Mouse (Mus musculus): ENCODE data around the gene Trim25.
A peak's percentile ranks its signal among the peaks of the same experiment; 100 is the strongest.
"Not testable (repeated sequence)": the region's sequence is repeated elsewhere in the genome, so short reads cannot be mapped to it uniquely, and the experiment has no call there.

Trim25 gene

DNA sequence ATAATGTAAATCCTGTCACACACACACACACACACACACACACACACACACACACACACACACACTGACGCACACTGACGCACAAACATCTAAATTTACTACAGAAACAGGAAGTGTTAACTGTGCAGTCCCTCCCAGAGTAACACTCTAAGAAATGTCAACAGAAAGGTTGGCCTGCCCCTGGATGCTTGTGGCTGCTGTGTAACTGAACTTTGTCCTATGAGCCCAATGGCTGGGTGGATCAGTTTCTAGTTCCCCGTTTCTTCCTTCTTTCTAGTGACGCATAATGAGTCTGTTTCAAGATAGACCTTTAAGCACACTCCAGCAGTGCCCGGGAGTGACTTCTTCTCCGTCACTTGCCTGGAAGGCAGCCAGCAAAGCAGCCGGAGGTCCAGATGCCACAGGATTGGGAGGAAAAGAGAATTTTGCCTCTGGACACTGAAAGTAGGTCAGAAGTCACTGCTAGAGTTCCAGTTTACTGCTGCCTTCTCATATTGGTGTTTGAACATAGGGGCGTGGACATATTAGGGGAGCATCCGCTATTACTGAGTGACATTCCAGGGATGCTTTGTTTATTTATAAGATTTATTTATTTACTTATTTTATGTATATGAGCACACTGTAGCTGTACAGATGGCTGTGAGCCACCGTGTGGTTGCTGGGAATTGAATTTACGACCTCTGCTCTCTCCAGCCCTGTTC lies 25.2 kb downstream of the Trim25 start:
- peak; percentile 80 for DNase-seq (ENCODE audit: low read depth)

DNA sequence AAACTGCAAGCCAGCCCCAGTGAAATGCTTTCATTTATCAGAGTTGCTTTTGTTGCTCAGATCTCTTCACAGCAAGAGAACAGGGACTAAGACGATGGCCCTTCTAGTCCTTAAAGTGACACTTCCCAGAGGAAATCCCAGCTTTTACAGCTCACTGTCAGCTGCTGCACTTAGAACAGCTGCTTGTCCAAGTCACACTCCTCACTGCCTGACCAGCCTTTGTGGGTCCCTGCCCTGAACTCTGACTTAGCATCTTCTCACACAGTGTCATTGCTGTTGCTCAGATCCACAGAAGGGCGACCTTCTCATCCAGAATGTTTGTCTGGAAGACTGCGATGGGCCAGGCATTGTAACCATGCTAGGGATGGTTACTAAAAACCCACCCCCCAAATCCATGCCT lies 26.4 kb downstream of the Trim25 start:
- DNase-seq (ENCODE audit: low read depth) = no peak

DNA sequence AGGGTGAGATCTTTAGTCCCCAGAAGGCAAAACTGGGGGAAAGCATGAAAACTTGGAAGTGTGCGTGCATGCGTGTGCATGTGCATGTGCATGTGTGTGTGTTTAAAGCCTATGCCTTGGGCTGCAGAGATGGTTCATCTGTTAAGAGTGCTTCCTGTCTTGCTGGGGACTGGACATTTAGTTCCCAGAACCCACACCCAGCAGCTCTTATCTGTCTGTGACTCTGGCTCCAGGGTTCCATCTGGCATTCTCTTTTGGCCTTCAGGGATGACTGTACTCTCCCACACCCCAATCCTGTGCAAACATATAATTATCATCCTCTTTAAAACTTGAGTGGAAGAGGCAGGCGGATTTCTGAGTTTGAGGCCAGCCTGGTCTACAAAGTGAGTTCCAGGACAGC lies 26.9 kb downstream of the Trim25 start:
- DNase-seq (ENCODE audit: low read depth) = no peak

DNA sequence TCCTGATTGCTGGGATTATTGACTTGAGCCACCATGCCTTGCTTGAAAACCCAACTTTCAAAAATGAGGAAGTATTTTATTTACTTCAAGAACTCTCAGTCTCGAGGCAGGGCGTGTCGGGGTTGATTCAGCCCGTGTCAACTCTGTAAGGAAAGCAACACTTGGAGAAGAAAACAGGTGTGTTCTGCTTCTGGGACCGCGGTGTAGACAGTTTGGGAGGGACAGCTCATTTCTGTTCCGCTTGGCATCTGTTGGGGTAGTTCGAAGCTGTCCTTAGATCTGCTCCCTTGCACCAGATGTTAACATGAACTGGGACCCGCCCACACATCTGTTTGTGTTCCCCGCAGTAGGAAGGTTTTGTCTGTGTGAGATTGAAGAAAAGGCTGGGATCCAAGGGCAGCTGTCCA lies 28.8 kb downstream of the Trim25 start:
- no peak for DNase-seq (ENCODE audit: low read depth)

DNA sequence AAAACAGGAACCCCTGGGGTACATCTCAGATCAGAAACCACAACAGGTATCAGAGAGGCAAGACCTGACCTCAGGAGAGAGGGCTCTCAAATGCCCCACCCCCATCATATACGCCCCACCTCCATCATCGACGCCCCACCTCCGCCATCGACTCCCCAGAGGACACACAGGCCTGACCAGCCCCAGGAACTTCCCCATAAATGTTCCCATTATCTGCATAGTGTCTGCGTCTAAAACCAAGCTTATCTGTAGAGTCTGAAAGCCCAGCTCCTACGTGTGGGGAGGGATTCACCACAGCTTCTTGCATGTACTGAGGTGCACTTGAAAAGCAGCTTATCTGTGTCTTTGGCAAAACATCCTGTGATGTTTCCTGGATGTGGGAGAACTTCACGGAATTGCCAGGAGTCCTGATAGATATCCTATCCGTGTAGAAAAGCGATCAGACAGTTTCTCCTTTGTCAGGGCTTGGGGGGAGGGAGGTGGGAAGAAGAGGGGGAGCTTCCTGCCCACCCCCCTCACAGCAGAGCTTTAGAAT lies 29.8 kb downstream of the Trim25 start:
- no peak for DNase-seq (ENCODE audit: low read depth)

DNA sequence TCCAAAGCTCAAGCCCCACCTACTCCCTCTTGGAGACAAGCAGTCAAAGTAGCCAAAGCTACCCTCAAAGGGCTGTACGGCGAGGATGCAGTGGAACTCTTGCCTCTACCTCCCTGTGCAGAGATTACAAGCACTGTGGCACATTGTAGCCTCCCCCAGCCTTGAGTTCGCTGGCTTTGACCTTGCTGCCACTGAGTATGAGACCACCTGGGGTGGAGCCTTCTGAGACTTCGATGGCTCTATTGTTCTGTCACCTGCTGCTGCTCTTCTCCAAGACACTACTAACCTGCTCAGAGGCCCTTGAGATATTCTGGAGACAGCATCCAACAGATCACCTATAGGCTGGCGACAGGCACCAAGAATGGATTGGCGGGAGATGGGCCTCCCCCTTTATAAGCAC lies 31.4 kb downstream of the Trim25 start:
- DNase-seq (ENCODE audit: low read depth) = no peak

DNA sequence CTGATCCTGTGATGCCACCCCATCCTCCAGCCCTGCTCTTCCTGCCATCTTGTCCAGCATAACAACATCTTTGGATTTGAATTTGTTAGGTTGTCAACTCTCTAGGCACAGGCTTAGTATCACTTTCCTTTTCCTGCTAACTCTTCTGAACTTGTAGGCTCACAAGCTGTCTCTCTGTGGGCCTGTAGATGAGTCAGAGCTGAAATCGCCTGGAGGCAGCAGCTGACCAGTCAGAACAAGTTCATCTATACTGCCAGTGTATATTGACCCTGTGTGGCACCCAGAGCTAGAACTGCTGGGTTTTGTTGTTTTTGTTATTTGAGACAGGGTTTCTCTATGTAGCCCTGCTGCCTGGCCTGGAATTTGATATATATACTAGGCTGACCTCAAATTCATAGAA lies 32.0 kb downstream of the Trim25 start:
- DNase-seq (ENCODE audit: low read depth) = peak; percentile 87

DNA sequence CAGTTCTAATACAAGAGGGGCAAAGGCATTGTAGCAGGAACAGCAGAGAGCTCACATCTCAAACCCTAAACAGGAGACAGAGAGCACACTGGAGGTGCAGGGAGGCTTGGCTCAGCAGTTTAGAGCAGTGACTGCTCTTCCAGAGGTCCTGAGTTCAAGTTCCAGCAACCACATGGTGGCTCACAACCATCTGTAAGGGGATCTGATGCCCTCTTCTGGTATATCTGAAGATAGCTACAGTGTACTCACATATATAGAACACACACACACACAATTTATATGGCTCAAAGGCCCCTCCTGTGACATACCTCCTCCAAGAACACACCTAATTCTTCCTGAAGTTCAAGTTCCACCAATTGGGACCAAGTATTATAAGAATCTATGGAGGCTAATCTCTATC lies 35.4 kb downstream of the Trim25 start:
- no peak for DNase-seq (ENCODE audit: low read depth)

DNA sequence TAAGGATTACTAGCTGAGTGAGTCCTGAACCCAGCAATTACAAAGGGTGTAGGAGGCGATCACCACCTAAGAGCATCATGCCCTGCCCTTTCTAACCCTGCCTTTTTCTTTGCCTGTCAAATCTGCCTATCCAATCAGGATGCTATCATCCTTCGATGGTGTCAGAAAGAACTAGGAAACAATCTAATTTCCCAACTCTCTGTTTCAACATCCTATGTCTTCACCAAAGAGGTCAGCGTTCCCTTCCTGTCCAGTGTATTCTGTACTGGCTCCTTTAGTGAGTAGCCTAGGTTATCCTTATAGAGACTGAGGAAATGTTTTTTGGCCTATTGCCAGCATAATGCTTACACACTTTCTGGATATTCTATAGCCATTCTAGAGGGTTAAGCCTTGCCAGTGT lies 36.4 kb downstream of the Trim25 start:
- no peak for DNase-seq (ENCODE audit: low read depth)

DNA sequence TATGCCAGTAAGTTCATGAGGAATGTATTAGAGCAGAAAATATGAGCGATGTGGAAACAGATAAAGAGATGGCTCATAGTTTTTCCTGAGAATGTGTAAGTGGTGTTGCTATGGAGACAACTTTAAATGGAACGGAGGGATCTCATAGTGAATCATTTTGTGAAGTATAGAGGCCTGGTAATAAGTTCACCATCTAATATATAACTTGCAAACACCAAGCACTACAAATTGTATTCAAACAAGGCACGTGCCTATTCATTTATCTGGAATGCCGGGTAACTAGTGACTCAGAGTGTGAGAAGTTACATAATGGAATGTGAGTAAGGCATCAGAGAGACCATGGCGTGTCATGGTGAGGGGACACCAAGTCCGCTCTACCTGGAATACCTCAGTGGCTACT lies 39.3 kb downstream of the Trim25 start:
- peak; percentile 53 for DNase-seq (ENCODE audit: low read depth)

DNA sequence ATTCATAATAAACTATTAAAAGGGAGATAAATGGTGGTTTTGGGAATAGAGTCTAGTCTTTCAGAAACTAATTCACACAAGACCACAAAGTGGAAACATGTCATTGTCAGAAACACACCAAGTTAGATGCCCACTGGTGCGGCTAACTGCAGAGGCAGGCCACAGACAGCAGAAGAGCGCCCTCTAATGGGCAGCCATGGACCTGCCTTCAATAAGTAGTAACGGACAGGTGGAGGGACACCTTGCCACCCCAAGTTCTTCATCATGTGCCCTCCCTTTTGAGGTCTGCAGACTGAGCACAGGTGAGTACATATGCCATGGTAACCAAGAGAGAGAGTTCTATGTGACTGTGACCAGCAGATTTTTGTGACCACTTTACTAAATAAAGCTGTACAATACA lies 40.1 kb downstream of the Trim25 start:
- DNase-seq (ENCODE audit: low read depth) = peak; percentile 73

DNA sequence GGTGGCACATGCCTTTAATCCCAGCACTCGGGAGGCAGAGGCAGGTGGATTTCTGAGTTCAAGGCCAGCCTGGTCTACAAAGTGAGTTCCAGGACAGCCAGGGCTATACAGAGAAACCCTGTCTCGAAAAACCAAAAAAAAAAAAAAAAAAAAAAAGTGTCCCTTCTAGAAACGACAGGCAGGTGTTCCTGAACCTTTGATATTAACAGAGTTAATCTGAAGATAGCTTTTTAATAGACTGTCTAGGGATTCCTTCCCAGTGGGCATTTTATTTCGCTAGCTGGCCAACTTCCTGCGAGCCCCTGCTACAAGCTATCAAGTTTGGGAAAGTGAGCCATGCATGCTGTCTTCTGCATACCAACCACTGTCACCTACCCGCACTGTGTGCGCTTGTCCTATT lies 41.9 kb downstream of the Trim25 start:
- DNase-seq (ENCODE audit: low read depth) = not testable (repeated sequence)

DNA sequence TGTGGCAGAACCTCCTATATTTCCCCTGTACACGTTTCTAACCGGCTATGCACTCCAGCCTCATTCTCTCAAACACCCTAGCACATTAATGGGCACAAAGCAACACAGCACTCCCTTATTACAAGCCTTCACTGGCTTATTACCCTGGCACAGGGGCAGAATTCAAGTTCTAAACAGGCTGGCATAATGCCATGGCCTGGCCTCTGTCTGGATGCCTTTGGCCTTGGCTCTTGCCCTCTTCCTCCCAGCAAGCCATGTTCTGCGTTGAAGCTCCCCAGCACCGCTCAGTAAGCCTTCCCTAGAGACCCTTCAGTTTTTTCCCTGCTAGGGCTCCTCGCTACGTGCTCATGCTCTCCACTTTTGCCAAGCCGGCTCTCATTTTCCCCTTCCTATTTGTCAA lies 43.9 kb downstream of the Trim25 start:
- DNase-seq (ENCODE audit: low read depth) = no peak

DNA sequence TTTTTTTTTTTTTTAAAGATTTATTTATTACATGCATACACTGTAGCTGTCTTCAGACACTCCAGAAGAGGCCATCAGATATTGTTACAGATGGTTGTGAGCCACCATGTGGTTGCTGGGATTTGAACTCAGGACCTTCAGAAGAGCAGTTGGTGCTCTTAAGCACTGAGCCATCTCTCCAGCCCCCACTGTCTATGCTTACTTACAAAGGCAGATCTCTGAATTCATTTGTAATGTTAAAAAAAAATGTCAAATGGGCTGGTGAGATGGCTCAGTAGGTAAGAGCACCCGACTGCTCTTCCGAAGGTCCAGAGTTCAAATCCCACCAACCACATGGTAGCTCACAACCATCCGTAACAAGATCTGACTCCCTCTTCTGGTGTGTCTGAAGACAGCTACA lies 46.3 kb downstream of the Trim25 start:
- DNase-seq (ENCODE audit: low read depth) = not testable (repeated sequence)

DNA sequence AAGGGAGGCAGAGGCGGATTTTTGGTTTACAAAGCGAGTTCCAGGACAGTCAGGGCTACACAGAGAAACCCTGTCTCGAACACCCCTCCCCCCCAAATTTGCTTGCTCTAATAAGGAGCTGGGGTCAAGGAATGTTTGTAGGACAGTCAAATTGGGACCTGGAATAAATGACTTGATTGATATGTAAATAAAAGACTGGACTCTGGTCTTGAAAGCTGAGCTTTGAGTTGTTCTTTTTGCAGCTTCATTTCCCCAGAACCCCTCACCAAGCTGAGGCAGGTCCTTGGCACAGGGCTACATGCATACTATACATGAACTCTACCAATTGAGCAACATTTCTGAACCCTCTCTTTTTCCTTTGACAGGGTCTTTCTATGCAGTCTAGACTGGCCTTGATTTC lies 46.8 kb downstream of the Trim25 start:
- no peak for DNase-seq (ENCODE audit: low read depth)

DNA sequence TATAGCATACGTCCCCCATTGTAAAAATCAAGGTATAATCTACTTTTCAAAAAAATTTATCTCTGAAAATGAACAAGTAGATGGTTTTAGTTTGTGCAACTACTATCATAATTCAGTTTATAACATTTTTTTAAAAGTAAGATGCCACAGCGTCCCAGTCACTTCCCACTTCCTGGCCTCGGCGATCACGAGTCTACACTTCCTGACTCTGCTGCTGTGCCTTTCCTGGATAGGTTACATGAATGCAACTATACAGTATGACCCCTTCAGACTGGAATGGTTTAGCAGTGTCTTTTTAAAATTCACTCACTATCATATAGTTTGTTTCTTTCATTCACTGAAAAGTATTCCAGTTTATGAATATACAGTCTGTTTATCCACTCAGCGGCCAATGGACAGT lies 52.6 kb downstream of the Trim25 start:
- no peak for DNase-seq (ENCODE audit: low read depth)

DNA sequence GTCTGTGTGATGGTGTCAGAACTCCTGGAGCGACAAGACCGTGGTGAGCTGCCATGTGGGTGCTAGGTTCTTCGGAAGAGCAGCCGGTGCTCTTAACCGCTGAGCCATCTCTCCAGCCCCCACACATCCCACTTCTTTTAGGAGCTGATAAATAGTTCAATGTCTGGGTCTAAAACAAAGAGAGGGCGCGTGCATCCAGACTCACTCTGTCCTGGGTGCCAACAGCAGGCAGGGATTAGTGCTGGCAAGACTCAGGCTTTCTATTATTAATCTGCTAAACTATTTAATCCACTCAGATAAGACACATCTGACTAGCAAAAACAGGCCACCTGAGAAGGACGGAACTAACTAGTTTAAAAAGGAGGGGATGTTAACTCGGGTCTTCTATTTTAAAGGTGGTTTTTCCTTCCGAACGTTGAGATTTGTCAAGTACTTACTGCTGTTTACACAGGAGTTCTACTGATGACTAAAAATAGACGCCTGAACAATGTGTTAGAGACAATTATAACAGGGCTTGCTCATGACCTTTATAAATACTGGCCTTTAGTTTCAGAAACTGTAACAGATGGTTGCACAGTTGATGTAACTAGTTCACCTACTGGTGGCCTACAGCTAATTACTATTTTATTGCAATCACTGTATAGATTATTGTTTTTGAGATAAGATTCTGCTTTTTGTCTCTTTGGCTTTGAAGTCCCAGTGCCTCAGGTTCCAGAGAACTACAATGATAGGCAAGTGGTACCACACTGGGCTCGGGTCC lies 56.9 kb downstream of the Trim25 start:
- DNase-seq (ENCODE audit: low read depth) = no peak

DNA sequence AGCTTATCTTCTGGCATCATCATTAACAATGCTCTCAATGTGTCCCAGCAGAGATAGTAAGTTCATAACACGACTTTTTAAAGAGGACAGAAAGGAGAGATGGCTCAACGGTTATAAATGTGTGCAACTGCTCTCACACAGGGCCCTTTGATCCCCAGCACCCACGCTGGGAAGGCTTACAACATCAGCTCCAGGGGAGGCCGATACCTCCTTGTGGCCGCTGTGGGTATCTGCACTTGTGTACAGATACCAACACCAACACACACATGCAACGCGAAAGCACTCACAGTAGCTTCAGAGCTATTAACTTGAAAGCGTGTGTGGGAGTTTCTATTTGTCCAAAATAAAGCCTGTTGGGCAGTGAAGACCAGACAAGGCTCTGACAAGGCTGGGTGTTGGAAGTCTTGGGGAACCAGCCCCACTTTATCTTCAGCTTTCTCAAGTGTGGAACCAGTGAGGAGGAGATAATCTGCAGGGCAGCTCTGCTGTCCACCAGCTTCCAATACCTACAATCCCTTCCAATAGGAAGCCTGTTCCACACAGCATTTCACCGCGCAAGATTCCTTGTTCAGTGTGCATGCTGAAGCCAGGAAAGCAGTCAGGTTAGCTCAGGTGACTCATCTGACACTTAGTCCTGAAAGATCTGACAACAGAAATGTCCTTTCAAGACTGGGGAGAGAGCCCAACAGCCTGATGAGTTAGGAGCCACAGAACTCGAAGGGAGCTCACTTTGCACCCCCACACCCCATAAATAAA lies 59.5 kb downstream of the Trim25 start:
- peak; percentile 55 for DNase-seq (ENCODE audit: low read depth)

DNA sequence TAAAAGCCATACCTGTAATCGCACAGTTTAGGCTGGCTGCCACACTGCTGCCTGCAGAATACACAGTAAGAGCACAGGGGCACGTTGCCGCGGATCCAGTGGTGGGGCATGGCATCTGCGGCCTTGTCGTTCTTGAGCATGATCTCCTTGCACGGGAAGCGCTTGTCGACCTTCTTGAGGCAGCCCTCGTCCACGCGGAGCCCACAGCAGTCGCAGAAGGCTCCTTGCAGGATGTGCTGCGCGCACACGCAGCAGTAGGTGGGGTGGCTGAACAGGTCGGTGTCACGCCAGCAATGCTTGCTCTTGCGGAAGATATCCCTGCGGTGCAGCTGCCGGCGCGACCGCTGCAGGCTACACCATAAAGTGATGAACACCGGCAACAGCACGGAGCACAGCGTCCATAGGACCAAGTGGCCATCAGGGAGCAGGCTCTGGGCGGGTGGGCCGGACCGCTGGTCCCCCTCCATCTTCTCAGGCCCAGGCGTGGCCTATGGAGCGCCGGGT lies 60.8 kb downstream of the Trim25 start:
- DNase-seq (ENCODE audit: low read depth) = peak; percentile 43

DNA sequence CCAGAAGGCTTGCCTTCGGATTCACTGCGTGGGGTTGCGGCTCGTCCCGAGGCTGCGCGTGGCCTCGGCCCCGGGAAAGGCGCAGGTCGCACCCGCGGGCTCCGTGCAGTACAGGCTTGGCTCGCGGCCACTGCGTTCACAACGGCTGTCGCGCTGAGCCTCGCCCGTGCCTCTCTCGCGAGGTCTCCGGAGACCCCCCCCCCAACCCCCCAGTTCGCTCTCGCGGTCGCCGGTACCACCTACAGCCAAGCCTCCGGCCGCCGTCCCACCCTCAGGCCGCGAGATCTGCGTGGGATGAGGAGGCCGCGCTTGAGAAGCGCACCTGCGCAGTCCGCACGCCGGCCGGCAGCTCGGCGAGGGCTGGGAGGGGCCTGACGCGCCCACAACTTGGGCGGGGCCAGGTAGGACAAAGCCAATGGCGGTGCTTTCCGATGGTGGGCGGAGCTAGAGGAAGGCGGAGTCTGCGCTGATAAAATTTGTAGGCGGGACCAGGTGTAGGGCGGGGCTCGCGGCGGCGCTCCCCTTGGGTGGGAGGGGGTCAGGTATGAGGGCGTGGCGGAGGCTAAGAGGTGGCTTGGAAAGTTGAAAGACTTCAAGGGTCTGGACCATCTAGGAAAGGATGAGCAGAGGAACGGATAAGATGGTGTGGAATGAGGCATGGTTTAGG lies 61.4 kb downstream of the Trim25 start:
- peak; percentile 96 for DNase-seq (ENCODE audit: low read depth)

DNA sequence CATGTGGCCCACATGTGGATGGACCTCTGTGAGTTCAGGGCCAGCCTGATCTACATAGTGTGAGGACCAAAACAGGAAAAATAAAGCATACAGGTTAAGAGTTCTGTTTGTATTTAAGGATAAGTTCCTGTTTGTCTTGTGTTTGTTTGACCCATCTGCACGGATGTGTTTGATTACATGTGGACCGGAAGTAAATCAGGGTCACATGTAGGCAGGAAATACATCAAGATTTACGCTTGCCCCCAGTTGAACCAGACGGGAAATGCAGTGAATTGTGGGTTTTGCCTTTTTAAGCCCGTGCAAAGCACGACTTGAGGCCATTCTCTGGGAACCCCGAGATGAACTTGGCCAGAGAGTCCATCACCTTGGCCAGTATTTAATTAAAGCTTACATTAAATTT lies 62.2 kb downstream of the Trim25 start:
- no peak for DNase-seq (ENCODE audit: low read depth)

DNA sequence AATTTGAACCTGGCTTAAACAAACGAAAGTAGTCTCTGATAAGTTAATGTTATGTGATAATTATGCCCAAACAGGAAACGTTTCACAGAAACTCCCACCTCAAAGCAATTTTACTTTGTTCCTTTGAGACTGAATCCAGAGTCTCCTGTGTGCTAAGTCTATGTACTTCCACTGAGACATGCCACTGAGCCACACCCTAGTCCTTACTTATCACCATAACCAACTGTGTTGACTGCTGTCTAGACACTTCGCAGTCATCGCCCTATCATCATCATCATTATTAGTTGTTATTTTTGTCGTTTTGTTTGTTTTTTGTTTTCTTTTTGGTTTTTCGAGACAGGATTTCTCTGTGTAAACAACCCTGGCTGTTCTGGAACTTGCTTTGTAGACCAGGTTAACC lies 65.1 kb downstream of the Trim25 start:
- DNase-seq (ENCODE audit: low read depth) = no peak
